Mouse (Mus musculus) olfactory bulb, adult 2 months (tissue): ENCODE data around the gene Lgr4.

ENCODE experiments used
- CTCF ChIP-seq: fragments of 200-500 bp; IDR thresholded peaks from 2 replicates; pipeline ENCODE4 v1.5.1; 2012; ENCODE audit warnings: low read depth, mild to moderate bottlenecking, low read length, moderate library complexity; ENCODE audit not compliant: insufficient read depth
- POLR2A ChIP-seq: fragments of 200-500 bp; IDR thresholded peaks from 2 replicates; pipeline ENCODE4 v1.6.1; 2012; ENCODE audit warnings: mild to moderate bottlenecking, low read depth, low read length, moderate library complexity; ENCODE audit not compliant: insufficient read depth

GRCm38 (mm10) chr2:109966863-109967262 is 49.4 kb downstream of the Lgr4 start:
- no peak for TF ChIP-seq CTCF
- no peak for TF ChIP-seq POLR2A
